Mouse (Mus musculus): ENCODE results near the gene Panx3. TPM values are rescaled to one million over a fixed set of nuclear protein-coding genes. Genes with fewer than 3 reads are reported as not detected.

The Panx3 gene
- polyA plus RNA-seq, 1 experiment from 2014 or later: 0.43 TPM

DNA sequence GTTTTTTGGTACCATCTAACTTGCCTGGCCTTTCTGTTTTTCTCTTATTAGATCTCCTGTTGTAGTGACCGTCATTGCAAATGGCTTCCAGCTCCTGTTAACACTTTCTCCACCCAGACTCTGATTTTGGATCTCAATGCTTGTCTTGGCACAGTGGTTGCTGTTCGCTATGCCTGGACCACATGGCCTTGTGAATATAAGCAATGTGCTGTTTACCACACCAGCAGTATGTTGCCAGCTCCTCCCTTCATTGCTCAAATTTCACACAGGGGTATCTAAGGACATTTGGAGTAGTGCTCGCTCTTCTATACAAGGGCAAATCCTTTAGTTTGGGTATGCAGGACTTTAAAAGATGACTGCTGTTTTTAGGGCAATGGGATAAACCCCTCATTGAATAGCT is 22.8 kb downstream of the Panx3 start:
- no peaks in the 10 kb centered on the region for H3K9me3 ChIP-seq (replicated peaks; ENCODE audit: control insufficient read depth, low read length, poor library complexity, severe bottlenecking)
- no peak overlapping the region for H3K4me2 ChIP-seq (ENCODE audit: low read length)
- ATAC-seq: no peak
- H3K9ac ChIP-seq (ENCODE audit: low read depth, low read length): no peak overlapping the region
- peaks cover 16% of the 10 kb centered on the region for H3K36me3 ChIP-seq (ENCODE audit: control insufficient read depth, insufficient read depth, low read length)
- no peak overlapping the region for H3K4me3 ChIP-seq (ENCODE audit: low read depth, low read length)
- H3K27ac ChIP-seq (ENCODE audit: low read length): no peak overlapping the region
- WGBS: 92% methylated on average over 3 of the region's 3 CpGs
- H3K27me3 ChIP-seq (ENCODE audit: control insufficient read depth, insufficient read depth, low read depth, low read length): no peaks in the 10 kb centered on the region
- H3K4me1 ChIP-seq (ENCODE audit: control insufficient read depth, insufficient read depth, low read length): no peaks in the 10 kb centered on the region

- H3K27ac ChIP-seq (ENCODE audit: low read length): no peak overlapping the region
- H3K4me1 ChIP-seq (ENCODE audit: control insufficient read depth, insufficient read depth, low read length): no peaks in the 10 kb centered on the region
- H3K9me3 ChIP-seq (replicated peaks; ENCODE audit: control insufficient read depth, low read length, poor library complexity, severe bottlenecking): no peaks in the 10 kb centered on the region
- H3K4me2 ChIP-seq (ENCODE audit: low read length): no peak overlapping the region
- no peak overlapping the region for H3K4me3 ChIP-seq (ENCODE audit: low read depth, low read length)
- no peak overlapping the region for H3K9ac ChIP-seq (ENCODE audit: low read depth, low read length)
- 91% methylated on average over 3 of the region's 3 CpGs for WGBS
- no peaks in the 10 kb centered on the region for H3K36me3 ChIP-seq (ENCODE audit: control insufficient read depth, insufficient read depth, low read length)
- no peak for ATAC-seq
- H3K27me3 ChIP-seq (ENCODE audit: control insufficient read depth, insufficient read depth, low read depth, low read length): no peaks in the 10 kb centered on the region
Measured at GRCm38 (mm10) chr9:37638721-37639120, 30.3 kb downstream of the Panx3 start.

DNA sequence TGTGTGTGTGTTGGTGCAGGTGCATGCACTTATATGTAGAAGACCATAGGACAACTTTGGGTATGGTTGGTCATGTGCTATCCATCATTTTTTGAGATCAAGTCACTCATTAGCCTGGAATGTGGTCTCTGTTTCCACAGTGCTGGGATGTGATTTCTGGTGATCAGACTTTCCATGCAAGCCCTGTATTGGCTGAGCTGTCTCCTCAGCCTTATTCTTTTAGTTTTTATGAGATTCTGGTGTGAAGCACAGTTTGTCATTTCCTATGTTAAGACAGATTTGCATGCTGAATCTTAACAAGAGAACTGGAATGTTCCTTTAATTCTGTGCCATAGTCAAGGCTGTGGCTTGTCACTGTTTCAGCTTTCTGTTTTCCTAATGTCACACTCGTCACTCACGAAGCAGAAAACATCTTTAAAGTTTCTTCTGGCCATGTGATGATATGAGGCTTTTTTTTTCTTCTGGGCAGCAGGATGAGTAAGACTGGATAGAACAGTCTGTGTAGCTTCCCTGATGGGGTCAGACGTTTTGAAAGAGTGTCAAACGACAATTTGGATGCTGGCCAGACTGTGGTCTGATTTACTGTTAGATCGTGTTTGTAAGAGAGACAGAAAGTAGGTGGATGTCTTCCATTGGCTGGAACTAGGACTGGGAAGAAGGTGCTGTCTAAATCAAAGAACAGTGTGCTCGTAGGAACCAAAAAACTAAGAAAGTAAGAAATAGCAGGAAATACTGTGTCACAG is 32.1 kb downstream of the Panx3 start:
- Histone ChIP-seq H3K9me3 (replicated peaks; ENCODE audit: control insufficient read depth, low read length, poor library complexity, severe bottlenecking) (no peaks in the 10 kb centered on the region), H3K27ac (ENCODE audit: low read length) (no peak overlapping the region), H3K4me2 (ENCODE audit: low read length) (no peak overlapping the region), H3K36me3 (ENCODE audit: control insufficient read depth, insufficient read depth, low read length) (no peaks in the 10 kb centered on the region), H3K4me3 (ENCODE audit: low read depth, low read length) (no peak overlapping the region), H3K9ac (ENCODE audit: low read depth, low read length) (no peak overlapping the region), H3K4me1 (ENCODE audit: control insufficient read depth, insufficient read depth, low read length) (no peaks in the 10 kb centered on the region), H3K27me3 (ENCODE audit: control insufficient read depth, insufficient read depth, low read depth, low read length) (no peaks in the 10 kb centered on the region)
- no peak for ATAC-seq
- 60% methylated on average over 6 of the region's 6 CpGs for WGBS

- Histone ChIP-seq H3K4me1 (ENCODE audit: control insufficient read depth, insufficient read depth, low read length) (no peaks in the 10 kb centered on the region), H3K27me3 (ENCODE audit: control insufficient read depth, insufficient read depth, low read depth, low read length) (no peaks in the 10 kb centered on the region), H3K9me3 (replicated peaks; ENCODE audit: control insufficient read depth, low read length, poor library complexity, severe bottlenecking) (no peaks in the 10 kb centered on the region), H3K27ac (ENCODE audit: low read length) (no peak overlapping the region), H3K9ac (ENCODE audit: low read depth, low read length) (no peak overlapping the region), H3K36me3 (ENCODE audit: control insufficient read depth, insufficient read depth, low read length) (no peaks in the 10 kb centered on the region), H3K4me3 (ENCODE audit: low read depth, low read length) (no peak overlapping the region), H3K4me2 (ENCODE audit: low read length) (no peak overlapping the region)
- WGBS: 12% methylated on average over 7 of the region's 7 CpGs
- ATAC-seq: no peak
Measured at GRCm38 (mm10) chr9:37636335-37636734, 32.7 kb downstream of the Panx3 start.

DNA sequence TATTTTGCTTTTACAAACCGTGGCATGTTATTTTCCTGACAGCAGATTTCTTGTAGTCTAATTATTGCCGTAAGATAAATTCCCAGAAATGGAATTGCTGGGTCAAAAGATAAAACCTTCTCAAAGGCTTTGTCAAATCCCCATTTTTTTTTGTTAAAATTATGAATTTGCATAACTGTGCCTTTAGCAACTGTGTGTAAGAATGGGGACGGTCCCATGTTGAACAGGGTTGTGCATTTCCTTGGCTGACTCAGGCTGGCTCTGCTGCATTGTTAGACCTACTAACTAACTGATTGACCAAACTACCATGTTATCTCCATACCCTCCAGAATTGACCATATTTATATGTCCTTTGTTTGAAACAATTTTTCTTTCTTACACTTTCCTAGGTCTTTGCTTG is 34.8 kb downstream of the Panx3 start:
- no peak overlapping the region for H3K27ac ChIP-seq (ENCODE audit: low read length)
- no peak overlapping the region for H3K9ac ChIP-seq (ENCODE audit: low read depth, low read length)
- 82% methylated on average over 3 of the region's 3 CpGs for WGBS
- H3K36me3 ChIP-seq (ENCODE audit: control insufficient read depth, insufficient read depth, low read length): no peaks in the 10 kb centered on the region
- H3K27me3 ChIP-seq (ENCODE audit: control insufficient read depth, insufficient read depth, low read depth, low read length): no peaks in the 10 kb centered on the region
- no peak for ATAC-seq
- no peak overlapping the region for H3K4me3 ChIP-seq (ENCODE audit: low read depth, low read length)
- no peaks in the 10 kb centered on the region for H3K4me1 ChIP-seq (ENCODE audit: control insufficient read depth, insufficient read depth, low read length)
- no peak overlapping the region for H3K4me2 ChIP-seq (ENCODE audit: low read length)
- H3K9me3 ChIP-seq (replicated peaks; ENCODE audit: control insufficient read depth, low read length, poor library complexity, severe bottlenecking): no peaks in the 10 kb centered on the region

DNA sequence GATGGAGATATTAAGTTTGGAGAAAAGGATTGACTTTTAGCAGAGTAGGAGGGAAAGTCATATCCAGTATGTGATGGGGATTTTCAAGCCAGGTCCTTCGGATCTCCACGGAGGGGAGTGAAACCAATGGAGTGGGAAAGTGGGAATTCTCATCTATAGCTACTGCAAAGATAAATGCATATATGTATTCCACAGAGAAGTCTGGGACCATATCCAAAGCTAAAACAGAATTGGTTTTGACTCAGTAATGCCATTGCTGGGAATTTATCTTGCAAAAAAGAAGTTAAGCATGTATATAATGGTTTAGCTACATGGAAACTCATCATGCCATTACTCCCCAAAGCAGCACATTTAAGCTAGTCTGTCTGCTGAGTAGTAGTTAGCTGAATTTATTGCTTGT is 36.7 kb downstream of the Panx3 start:
- WGBS: 93% methylated on average over 2 of the region's 2 CpGs
- no peak overlapping the region for H3K4me2 ChIP-seq (ENCODE audit: low read length)
- no peak for ATAC-seq

GRCm38 (mm10) chr9:37629941-37630340 is 39.1 kb downstream of the Panx3 start:
- no peaks in the 10 kb centered on the region for H3K9me3 ChIP-seq (replicated peaks; ENCODE audit: control insufficient read depth, low read length, poor library complexity, severe bottlenecking)
- peaks cover 18% of the 10 kb centered on the region for H3K4me1 ChIP-seq (ENCODE audit: control insufficient read depth, insufficient read depth, low read length)
- H3K4me2 ChIP-seq (ENCODE audit: low read length): no peak overlapping the region
- H3K4me3 ChIP-seq (ENCODE audit: low read depth, low read length): no peak overlapping the region
- H3K36me3 ChIP-seq (ENCODE audit: control insufficient read depth, insufficient read depth, low read length): no peaks in the 10 kb centered on the region
- no peak for ATAC-seq
- H3K27me3 ChIP-seq (ENCODE audit: control insufficient read depth, insufficient read depth, low read depth, low read length): no peaks in the 10 kb centered on the region
- no peak overlapping the region for H3K27ac ChIP-seq (ENCODE audit: low read length)
- no peak overlapping the region for H3K9ac ChIP-seq (ENCODE audit: low read depth, low read length)
- WGBS: 96% methylated on average over 2 of the region's 2 CpGs

More for the DNA sequence above, 36.7 kb downstream of the Panx3 start:
- Histone ChIP-seq H3K9me3 (replicated peaks; ENCODE audit: control insufficient read depth, low read length, poor library complexity, severe bottlenecking) (no peaks in the 10 kb centered on the region), H3K27ac (ENCODE audit: low read length) (no peak overlapping the region), H3K4me3 (ENCODE audit: low read depth, low read length) (no peak overlapping the region), H3K9ac (ENCODE audit: low read depth, low read length) (no peak overlapping the region), H3K36me3 (ENCODE audit: control insufficient read depth, insufficient read depth, low read length) (no peaks in the 10 kb centered on the region), H3K4me1 (ENCODE audit: control insufficient read depth, insufficient read depth, low read length) (no peaks in the 10 kb centered on the region), H3K27me3 (ENCODE audit: control insufficient read depth, insufficient read depth, low read depth, low read length) (no peaks in the 10 kb centered on the region)

DNA sequence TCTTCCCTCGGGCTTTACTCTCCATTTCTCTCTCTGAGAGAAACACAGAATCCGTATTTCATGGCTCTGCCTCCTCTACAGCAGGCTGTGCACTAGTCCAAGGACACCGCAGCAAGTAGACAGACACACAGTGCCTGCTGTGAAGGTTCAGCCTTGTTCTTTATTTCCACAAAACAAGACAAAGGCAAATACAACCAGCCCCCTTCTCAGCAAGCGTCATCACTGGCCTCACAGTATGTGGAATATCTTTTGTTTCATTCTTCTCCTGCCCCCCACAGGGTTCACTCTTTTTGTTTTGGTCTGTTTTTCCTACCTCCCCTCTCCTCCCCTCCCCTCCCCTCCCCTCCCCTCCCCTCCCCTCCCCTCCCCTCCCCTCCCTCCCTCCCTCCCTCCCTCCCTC is 40.5 kb downstream of the Panx3 start:
- Histone ChIP-seq H3K4me2 (ENCODE audit: low read length) (no peak overlapping the region), H3K27ac (ENCODE audit: low read length) (no peak overlapping the region), H3K9me3 (replicated peaks; ENCODE audit: control insufficient read depth, low read length, poor library complexity, severe bottlenecking) (no peaks in the 10 kb centered on the region), H3K4me3 (ENCODE audit: low read depth, low read length) (no peak overlapping the region), H3K4me1 (ENCODE audit: control insufficient read depth, insufficient read depth, low read length) (peaks cover 21% of the 10 kb centered on the region), H3K27me3 (ENCODE audit: control insufficient read depth, insufficient read depth, low read depth, low read length) (no peaks in the 10 kb centered on the region), H3K36me3 (ENCODE audit: control insufficient read depth, insufficient read depth, low read length) (no peaks in the 10 kb centered on the region), H3K9ac (ENCODE audit: low read depth, low read length) (no peak overlapping the region)
- WGBS: 39% methylated on average over 4 of the region's 4 CpGs
- no peak for ATAC-seq

GRCm38 (mm10) chr9:37627263-37627662 is 41.8 kb downstream of the Panx3 start:
- WGBS: 89% methylated on average over 1 of the region's 1 CpGs
- Histone ChIP-seq H3K4me1 (ENCODE audit: control insufficient read depth, insufficient read depth, low read length) (peaks cover 21% of the 10 kb centered on the region), H3K27ac (ENCODE audit: low read length) (no peak overlapping the region), H3K4me2 (ENCODE audit: low read length) (no peak overlapping the region), H3K9ac (ENCODE audit: low read depth, low read length) (no peak overlapping the region), H3K27me3 (ENCODE audit: control insufficient read depth, insufficient read depth, low read depth, low read length) (no peaks in the 10 kb centered on the region), H3K4me3 (ENCODE audit: low read depth, low read length) (no peak overlapping the region), H3K36me3 (ENCODE audit: control insufficient read depth, insufficient read depth, low read length) (no peaks in the 10 kb centered on the region), H3K9me3 (replicated peaks; ENCODE audit: control insufficient read depth, low read length, poor library complexity, severe bottlenecking) (no peaks in the 10 kb centered on the region)
- ATAC-seq: no peak
